Mouse (Mus musculus) myocyte (in vitro differentiated cells): Measurements from ENCODE around the gene Ptprm.

Experiments
- CEBPB ChIP-seq: IDR thresholded peaks from 2 replicates; pipeline ENCODE4 v1.6.1; 2011; ENCODE audit warnings: mild to moderate bottlenecking, moderate library complexity; ENCODE audit not compliant: poor library complexity, insufficient read depth, severe bottlenecking
- E2F4 ChIP-seq: IDR thresholded peaks from one replicate; pipeline ENCODE4 v1.6.1; 2011; ENCODE audit warnings: mild to moderate bottlenecking, control low read depth, moderate library complexity; ENCODE audit not compliant: insufficient read depth
- MAX ChIP-seq: IDR thresholded peaks from one replicate; pipeline ENCODE4 v1.6.1; 2011; ENCODE audit warnings: low read depth, mild to moderate bottlenecking, control low read depth
- POLR2A ChIP-seq: IDR thresholded peaks from one replicate; pipeline ENCODE4 v1.6.1; 2011; ENCODE audit warnings: low read depth, mild to moderate bottlenecking, control low read depth, moderate library complexity; ENCODE audit not compliant: insufficient read length
- POLR2AphosphoS2 ChIP-seq: IDR thresholded peaks from one replicate; pipeline ENCODE4 v1.6.1; 2011; ENCODE audit warnings: low read depth, control low read depth; ENCODE audit not compliant: insufficient read length
- REST ChIP-seq: IDR thresholded peaks from one replicate; pipeline ENCODE4 v1.6.1; 2011; ENCODE audit warnings: mild to moderate bottlenecking, control low read depth, moderate library complexity; ENCODE audit not compliant: insufficient read depth, insufficient read length
- TCF12 ChIP-seq: IDR thresholded peaks from one replicate; pipeline ENCODE4 v1.6.1; 2011; ENCODE audit warnings: mild to moderate bottlenecking, control low read depth; ENCODE audit not compliant: poor library complexity, insufficient read depth, severe bottlenecking

DNA sequence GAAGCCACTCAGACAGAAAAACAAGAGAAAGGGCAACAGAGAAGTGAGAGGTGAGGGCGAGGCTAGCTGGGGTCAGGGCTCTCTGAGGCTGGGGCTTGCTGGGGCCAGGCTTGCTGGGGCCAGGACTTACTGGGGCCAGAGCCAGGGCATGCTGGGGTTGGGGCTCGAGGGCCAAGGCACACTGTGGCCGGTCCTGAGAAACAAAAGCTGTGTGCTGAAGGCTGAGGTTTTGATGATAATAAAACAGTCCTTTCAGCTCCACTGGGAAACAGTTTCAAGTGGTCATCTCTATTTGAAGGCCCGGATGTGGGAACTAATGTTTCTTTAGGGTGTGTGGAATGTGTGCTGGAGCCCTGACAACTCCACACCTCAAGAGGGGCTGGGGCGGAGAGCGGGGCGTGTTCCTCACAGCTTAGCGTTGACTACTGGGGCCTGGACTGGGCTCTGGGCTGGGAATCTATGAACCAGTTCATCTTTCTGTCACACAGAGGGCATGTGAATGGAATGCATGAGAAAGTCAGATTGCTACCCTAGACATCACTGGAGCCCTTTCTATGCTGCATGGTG lies 615.4 kb downstream of the Ptprm start:
- TF ChIP-seq CEBPB (no peak), E2F4 (no peak), POLR2A (no peak), POLR2AphosphoS2 (no peak), MAX (no peak), REST (no peak), TCF12 (no peak)
